Mouse (Mus musculus) forebrain, embryonic 11.5 days (tissue): ENCODE data around the gene Cmtm4. TPM values are rescaled to one million over a fixed set of nuclear protein-coding genes. Genes with fewer than 3 reads are reported as not detected.
A peak's percentile ranks its signal among the peaks of the same experiment; 100 is the strongest.

ENCODE experiments used
- ATAC-seq: fragments of 200-750 bp; cut with Nextera tagmentation; replicated peaks from 2 replicates; pipeline ENCODE4 v1.8.0; 2017; ENCODE audit warnings: moderate TSS enrichment; ENCODE audit not compliant: low FRiP score
- DNase-seq: peaks from one replicate; pipeline ENCODE4 v3.0.0-alpha.2; 2017; ENCODE audit warnings: low spot score
- H3K27ac ChIP-seq: fragments of 300-500 bp; sonication (generic); 2 replicates; pipeline ENCODE4 v1.5.1; 2014; ENCODE audit warnings: low read depth, low read length
- H3K27me3 ChIP-seq: fragments of 300-500 bp; sonication (generic); 2 replicates; pipeline ENCODE4 v1.6.1; 2014; ENCODE audit warnings: mild to moderate bottlenecking, low read length, mixed read lengths; ENCODE audit not compliant: control insufficient read depth, insufficient read depth
- H3K36me3 ChIP-seq: fragments of 300-500 bp; sonication (generic); 2 replicates; pipeline ENCODE4 v1.6.1; 2014; ENCODE audit warnings: mild to moderate bottlenecking, low read length, moderate library complexity, mixed read lengths; ENCODE audit not compliant: control insufficient read depth, insufficient read depth
- H3K4me1 ChIP-seq: fragments of 300-500 bp; sonication (generic); replicated peaks from 2 replicates; pipeline ENCODE4 v1.6.1; 2014; ENCODE audit warnings: low read length, mixed read lengths; ENCODE audit not compliant: control insufficient read depth, insufficient read depth
- H3K4me2 ChIP-seq: fragments of 300-500 bp; sonication (generic); 2 replicates; pipeline ENCODE4 v1.6.1; 2014; ENCODE audit warnings: low read depth, mild to moderate bottlenecking, low read length, moderate library complexity, mixed read lengths; ENCODE audit not compliant: severe bottlenecking
- H3K4me3 ChIP-seq: fragments of 300-500 bp; sonication (generic); 2 replicates; pipeline ENCODE4 v1.5.1; 2014; ENCODE audit warnings: low read depth, low read length
- H3K9ac ChIP-seq: fragments of 300-500 bp; sonication (generic); 2 replicates; pipeline ENCODE4 v1.6.1; 2014; ENCODE audit warnings: low read length
- H3K9me3 ChIP-seq: fragments of 300-500 bp; sonication (generic); 2 replicates; pipeline ENCODE4 v1.6.1; 2016; ENCODE audit warnings: low read length, mixed read lengths; ENCODE audit not compliant: control insufficient read depth
- WGBS: fragments of 180-500 bp; shearing (Covaris S2); extraction: QIAGEN DNeasy Blood & Tissue Kit; methylation state at CpG from one replicate; pipeline ENCODE4 v1.1.7; 2014; 5-methylcytosine and 5-hydroxymethylcytosine counted together
- polyA plus RNA-seq: library from polyadenylated mRNA; unstranded; fragments of >200 nt; fragmentation: Nextera tagmentation; extraction: Ambion mirVana; gene quantifications from 2 replicates; pipeline ENCODE4 v1.2.1, GENCODE M21; 2014

Cmtm4 gene
- polyA plus RNA-seq, 1 experiment from 2014 or later = 3.3 TPM

GRCm38 (mm10) chr8:104374864-104375846 is 20.5 kb downstream of the Cmtm4 start:
- no peaks in the 10 kb centered on the region for H3K27me3 ChIP-seq
- H3K4me3 ChIP-seq = no peak overlapping the region
- H3K9me3 ChIP-seq = no peaks in the 10 kb centered on the region
- whole genome bisulfite sequencing = 47% methylated on average over 14 of the region's 14 CpGs
- H3K4me2 ChIP-seq = no peak overlapping the region
- peaks cover 4% of the 10 kb centered on the region; the same call in 1 of the 2 replicates for H3K4me1 ChIP-seq
- no peaks in the 10 kb centered on the region for H3K36me3 ChIP-seq
- no peak for ATAC-seq
- H3K9ac ChIP-seq = no peak overlapping the region
- DNase-seq = no peak
- H3K27ac ChIP-seq = peak overlapping the region; percentile 31; the same call in 1 of the 2 replicates

- no peaks in the 10 kb centered on the region for H3K9me3 ChIP-seq
- no peak overlapping the region for H3K9ac ChIP-seq
- H3K4me3 ChIP-seq = no peak overlapping the region
- H3K27ac ChIP-seq = no peak overlapping the region
- DNase-seq (no peak), ATAC-seq (no peak)
- no peaks in the 10 kb centered on the region for H3K36me3 ChIP-seq
- 73% methylated on average over 11 of the region's 11 CpGs for WGBS
- H3K27me3 ChIP-seq = no peaks in the 10 kb centered on the region
- peaks cover 9% of the 10 kb centered on the region; the same call in 1 of the 2 replicates for H3K4me1 ChIP-seq
- no peak overlapping the region for H3K4me2 ChIP-seq
These were observed 21.3 kb downstream of the Cmtm4 start for GRCm38 (mm10) chr8:104374269-104374668.

- H3K4me1 ChIP-seq = peaks cover 9% of the 10 kb centered on the region; the same call in 1 of the 2 replicates
- no peak overlapping the region for H3K9ac ChIP-seq
- no peaks in the 10 kb centered on the region for H3K36me3 ChIP-seq
- H3K9me3 ChIP-seq = no peaks in the 10 kb centered on the region
- no peaks in the 10 kb centered on the region for H3K27me3 ChIP-seq
- ATAC-seq = no peak
- DNase-seq = no peak
- H3K4me2 ChIP-seq = no peak overlapping the region
- no peak overlapping the region for H3K27ac ChIP-seq
- 86% methylated on average over 11 of the region's 11 CpGs for WGBS
- H3K4me3 ChIP-seq = no peak overlapping the region
These were observed 21.8 kb downstream of the Cmtm4 start for GRCm38 (mm10) chr8:104373779-104374178.

GRCm38 (mm10) chr8:104371121-104371520 is 24.5 kb downstream of the Cmtm4 start:
- Histone ChIP-seq H3K4me3 (no peak overlapping the region), H3K9ac (no peak overlapping the region), H3K4me2 (no peak overlapping the region), H3K36me3 (no peaks in the 10 kb centered on the region), H3K27me3 (no peaks in the 10 kb centered on the region), H3K9me3 (no peaks in the 10 kb centered on the region), H3K27ac (no peak overlapping the region), H3K4me1 (peaks cover 9% of the 10 kb centered on the region; the same call in 1 of the 2 replicates)
- 90% methylated on average over 6 of the region's 6 CpGs for WGBS
- no peak for DNase-seq
- no peak for ATAC-seq

- Histone ChIP-seq H3K9ac (no peak overlapping the region), H3K9me3 (no peaks in the 10 kb centered on the region), H3K4me1 (peaks cover 4% of the 10 kb centered on the region; the same call in 1 of the 2 replicates), H3K4me2 (no peak overlapping the region), H3K27ac (no peak overlapping the region), H3K36me3 (no peaks in the 10 kb centered on the region), H3K27me3 (no peaks in the 10 kb centered on the region), H3K4me3 (no peak overlapping the region)
- DNase-seq = no peak
- no peak for ATAC-seq
- WGBS = 92% methylated on average over 6 of the region's 6 CpGs
These were observed 25.5 kb downstream of the Cmtm4 start for GRCm38 (mm10) chr8:104370071-104370470.

GRCm38 (mm10) chr8:104369591-104369990 is 26.0 kb downstream of the Cmtm4 start:
- no peak overlapping the region for H3K4me2 ChIP-seq
- no peak for ATAC-seq
- no peaks in the 10 kb centered on the region for H3K27me3 ChIP-seq
- peaks cover 4% of the 10 kb centered on the region; the same call in 1 of the 2 replicates for H3K4me1 ChIP-seq
- 86% methylated on average over 12 of the region's 12 CpGs for WGBS
- H3K9ac ChIP-seq = no peak overlapping the region
- no peaks in the 10 kb centered on the region for H3K9me3 ChIP-seq
- DNase-seq = no peak
- H3K4me3 ChIP-seq = no peak overlapping the region
- no peak overlapping the region for H3K27ac ChIP-seq
- H3K36me3 ChIP-seq = no peaks in the 10 kb centered on the region

GRCm38 (mm10) chr8:104367398-104367797 is 28.2 kb downstream of the Cmtm4 start:
- Histone ChIP-seq H3K9ac (no peak overlapping the region), H3K4me3 (no peak overlapping the region), H3K27me3 (no peaks in the 10 kb centered on the region), H3K4me1 (peaks cover 4% of the 10 kb centered on the region; the same call in 1 of the 2 replicates), H3K9me3 (no peaks in the 10 kb centered on the region), H3K4me2 (no peak overlapping the region), H3K36me3 (no peaks in the 10 kb centered on the region), H3K27ac (no peak overlapping the region)
- WGBS = 30% methylated on average over 5 of the region's 5 CpGs
- DNase-seq = no peak
- peak; percentile 68; the same call in 1 of the 2 replicates for ATAC-seq

- DNase-seq (no peak), ATAC-seq (no peak)
- Histone ChIP-seq H3K4me1 (peaks cover 4% of the 10 kb centered on the region; the same call in 1 of the 2 replicates), H3K27ac (no peak overlapping the region), H3K9me3 (no peaks in the 10 kb centered on the region), H3K27me3 (no peaks in the 10 kb centered on the region), H3K4me3 (no peak overlapping the region), H3K9ac (no peak overlapping the region), H3K36me3 (no peaks in the 10 kb centered on the region), H3K4me2 (no peak overlapping the region)
- WGBS = 92% methylated on average over 9 of the region's 9 CpGs
These were observed 29.9 kb downstream of the Cmtm4 start for GRCm38 (mm10) chr8:104365695-104366094.
